Mouse (Mus musculus): ENCODE data around the gene Cd164l2. TPM values are rescaled to one million over a fixed set of nuclear protein-coding genes. Genes with fewer than 3 reads are reported as not detected.

The Cd164l2 gene
- polyA plus RNA-seq, 1 experiment = 10.9 TPM

- Histone ChIP-seq H3K27me3 (ENCODE audit: control insufficient read depth, insufficient read depth, low read length) (no peaks in the 10 kb centered on the region), H3K4me1 (ENCODE audit: control insufficient read depth, insufficient read depth, low read length) (peaks cover 23% of the 10 kb centered on the region), H3K4me3 (replicated peaks; ENCODE audit: insufficient read depth, low read depth, low read length) (peak overlapping the region; percentile 73), H3K27ac (ENCODE audit: insufficient read depth, low read length) (0 out of 2 replicates have a peak overlapping the region, but pooled peaks have one; percentile 3)
- TF ChIP-seq POLR2A (IDR thresholded peaks at IDR 0.05; ENCODE audit: borderline replicate concordance, insufficient read depth, low read length) (no peak), CTCF (IDR thresholded peaks at IDR 0.05; ENCODE audit: borderline replicate concordance, insufficient read depth, low read depth, low read length) (peak; percentile 13; the same call in 1 of the 2 replicates)
- DNase-seq = peak; percentile 86 to 87
- 2% methylated on average over 44 of the region's 44 CpGs for WGBS
Observed at GRCm38 (mm10) chr4:133212562-133213267, 784 bp downstream of the Cd164l2 start.

DNA sequence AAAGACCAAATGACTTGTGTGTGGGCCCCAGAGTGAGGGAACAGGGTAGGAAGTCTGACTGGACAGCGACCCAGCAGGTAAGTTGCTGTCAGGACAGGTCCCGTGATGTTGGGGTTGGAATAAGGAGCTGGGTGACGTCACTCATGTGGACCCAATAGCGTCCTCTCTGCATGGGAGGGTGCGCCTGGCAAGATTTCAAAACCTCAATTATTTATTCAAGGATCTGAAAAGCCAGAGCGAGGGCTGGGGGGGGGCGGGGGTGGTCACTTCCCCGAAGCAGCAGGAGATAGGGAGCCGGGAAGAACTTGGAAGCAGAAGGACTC lies 1.3 kb downstream of the Cd164l2 start:
- Histone ChIP-seq H3K27ac (ENCODE audit: insufficient read depth, low read length) (no peak overlapping the region), H3K4me1 (ENCODE audit: control insufficient read depth, insufficient read depth, low read length) (peaks cover 23% of the 10 kb centered on the region), H3K4me3 (replicated peaks; ENCODE audit: insufficient read depth, low read depth, low read length) (peak overlapping the region; percentile 73), H3K27me3 (ENCODE audit: control insufficient read depth, insufficient read depth, low read length) (no peaks in the 10 kb centered on the region)
- peak; percentile 61 to 72 for DNase-seq
- no peak for TF ChIP-seq POLR2A (IDR thresholded peaks at IDR 0.05; ENCODE audit: borderline replicate concordance, insufficient read depth, low read length)
- no peak for TF ChIP-seq CTCF (IDR thresholded peaks at IDR 0.05; ENCODE audit: borderline replicate concordance, insufficient read depth, low read depth, low read length)
- WGBS = 4% methylated on average over 9 of the region's 9 CpGs

DNA sequence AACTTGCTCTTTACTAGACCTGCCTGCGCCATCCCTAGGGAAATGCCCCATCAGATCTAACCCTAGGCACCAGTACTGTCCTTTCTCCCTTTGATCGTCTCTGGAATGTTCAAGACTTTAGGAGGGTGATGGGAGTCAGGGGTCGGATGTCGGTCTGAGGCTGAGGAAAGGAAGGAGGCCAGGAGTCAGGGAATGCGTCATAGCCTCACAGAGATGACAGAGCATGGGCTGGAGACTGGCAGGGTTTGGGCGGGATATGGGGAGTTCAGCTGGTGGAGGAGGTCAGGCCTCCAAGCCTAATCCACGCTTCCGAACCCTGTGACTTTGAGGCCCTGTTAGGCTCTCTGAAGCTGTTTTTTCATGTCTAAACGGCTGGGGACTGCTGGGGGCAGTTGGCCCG lies 1.7 kb downstream of the Cd164l2 start:
- H3K4me1 ChIP-seq (ENCODE audit: control insufficient read depth, insufficient read depth, low read length) = peaks cover 23% of the 10 kb centered on the region
- WGBS = 55% methylated on average over 10 of the region's 10 CpGs
- H3K4me3 ChIP-seq (replicated peaks; ENCODE audit: insufficient read depth, low read depth, low read length) = no peak overlapping the region
- no peak overlapping the region for H3K27ac ChIP-seq (ENCODE audit: insufficient read depth, low read length)
- DNase-seq = no peak
- TF ChIP-seq CTCF (IDR thresholded peaks at IDR 0.05; ENCODE audit: borderline replicate concordance, insufficient read depth, low read depth, low read length) = no peak
- no peak for TF ChIP-seq POLR2A (IDR thresholded peaks at IDR 0.05; ENCODE audit: borderline replicate concordance, insufficient read depth, low read length)
- H3K27me3 ChIP-seq (ENCODE audit: control insufficient read depth, insufficient read depth, low read length) = no peaks in the 10 kb centered on the region

DNA sequence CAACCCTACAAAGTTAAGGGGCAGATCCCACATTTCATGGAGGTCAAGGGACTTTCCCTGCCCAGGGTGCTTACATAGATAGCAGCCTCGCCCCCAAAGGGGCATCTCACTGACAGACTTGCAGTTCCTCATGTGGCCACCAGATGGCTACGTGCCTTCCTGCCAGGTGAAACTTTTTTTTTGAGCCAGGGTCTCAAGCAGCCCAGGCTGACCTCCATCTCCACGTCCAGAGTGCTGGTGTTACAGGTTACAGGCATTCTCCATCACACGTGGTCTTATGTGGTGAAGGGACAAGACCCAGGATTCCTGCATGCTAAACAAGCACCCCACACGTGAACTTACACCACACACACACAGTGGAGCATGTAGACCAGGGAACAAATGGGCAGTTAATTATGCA lies 5.7 kb downstream of the Cd164l2 start:
- H3K4me3 ChIP-seq (replicated peaks; ENCODE audit: insufficient read depth, low read depth, low read length) = no peak overlapping the region
- 10% methylated on average over 5 of the region's 5 CpGs for WGBS
- peaks cover 9% of the 10 kb centered on the region for H3K4me1 ChIP-seq (ENCODE audit: control insufficient read depth, insufficient read depth, low read length)
- H3K27ac ChIP-seq (ENCODE audit: insufficient read depth, low read length) = no peak overlapping the region
- TF ChIP-seq CTCF (IDR thresholded peaks at IDR 0.05; ENCODE audit: borderline replicate concordance, insufficient read depth, low read depth, low read length) = peak; percentile 92
- no peak for TF ChIP-seq POLR2A (IDR thresholded peaks at IDR 0.05; ENCODE audit: borderline replicate concordance, insufficient read depth, low read length)
- no peaks in the 10 kb centered on the region for H3K27me3 ChIP-seq (ENCODE audit: control insufficient read depth, insufficient read depth, low read length)
- DNase-seq = peak; percentile 52 to 70

GRCm38 (mm10) chr4:133218745-133219144 lies 6.8 kb downstream of the Cd164l2 start:
- Histone ChIP-seq H3K27ac (ENCODE audit: insufficient read depth, low read length) (no peak overlapping the region), H3K4me1 (ENCODE audit: control insufficient read depth, insufficient read depth, low read length) (0 out of 2 replicates have a peak, but pooled peaks cover under 1% of the 10 kb centered on the region), H3K4me3 (replicated peaks; ENCODE audit: insufficient read depth, low read depth, low read length) (no peak overlapping the region), H3K27me3 (ENCODE audit: control insufficient read depth, insufficient read depth, low read length) (no peaks in the 10 kb centered on the region)
- no peak for TF ChIP-seq CTCF (IDR thresholded peaks at IDR 0.05; ENCODE audit: borderline replicate concordance, insufficient read depth, low read depth, low read length)
- no peak for TF ChIP-seq POLR2A (IDR thresholded peaks at IDR 0.05; ENCODE audit: borderline replicate concordance, insufficient read depth, low read length)
- no peak for DNase-seq
- 94% methylated on average over 3 of the region's 3 CpGs for whole genome bisulfite sequencing

DNA sequence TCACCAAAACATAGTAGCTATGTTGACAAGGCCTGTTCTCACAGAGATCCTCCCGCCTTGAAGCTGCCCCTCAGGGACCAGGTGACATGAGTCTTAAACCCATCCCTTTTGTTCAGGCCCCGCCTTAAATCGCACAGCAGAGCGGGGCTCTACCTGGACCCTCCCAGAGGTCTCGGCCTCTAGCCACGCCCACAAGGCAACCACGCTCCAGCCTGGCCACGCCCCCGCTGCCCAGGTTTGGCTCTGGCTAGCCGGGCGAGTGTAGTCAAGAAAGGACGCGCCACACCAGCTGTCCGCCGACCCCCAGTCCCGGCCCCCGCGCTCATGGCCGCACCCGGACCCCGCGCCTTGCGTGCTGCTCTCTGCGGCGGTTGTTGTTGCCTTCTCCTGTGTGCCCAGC lies 8.7 kb downstream of the Cd164l2 start:
- Histone ChIP-seq H3K27me3 (ENCODE audit: control insufficient read depth, insufficient read depth, low read length) (no peaks in the 10 kb centered on the region), H3K4me3 (replicated peaks; ENCODE audit: insufficient read depth, low read depth, low read length) (no peak overlapping the region), H3K4me1 (ENCODE audit: control insufficient read depth, insufficient read depth, low read length) (no peaks in the 10 kb centered on the region), H3K27ac (ENCODE audit: insufficient read depth, low read length) (no peak overlapping the region)
- TF ChIP-seq CTCF (IDR thresholded peaks at IDR 0.05; ENCODE audit: borderline replicate concordance, insufficient read depth, low read depth, low read length) (no peak), POLR2A (IDR thresholded peaks at IDR 0.05; ENCODE audit: borderline replicate concordance, insufficient read depth, low read length) (no peak)
- WGBS = 10% methylated on average over 25 of the region's 25 CpGs
- DNase-seq = no peak

- Histone ChIP-seq H3K4me1 (ENCODE audit: control insufficient read depth, insufficient read depth, low read length) (no peaks in the 10 kb centered on the region; the same call in 1 of the 2 replicates), H3K4me3 (replicated peaks; ENCODE audit: insufficient read depth, low read depth, low read length) (no peak overlapping the region), H3K27me3 (ENCODE audit: control insufficient read depth, insufficient read depth, low read length) (no peaks in the 10 kb centered on the region), H3K27ac (ENCODE audit: insufficient read depth, low read length) (no peak overlapping the region)
- TF ChIP-seq POLR2A (IDR thresholded peaks at IDR 0.05; ENCODE audit: borderline replicate concordance, insufficient read depth, low read length) = no peak
- TF ChIP-seq CTCF (IDR thresholded peaks at IDR 0.05; ENCODE audit: borderline replicate concordance, insufficient read depth, low read depth, low read length) = no peak
- 93% methylated on average over 8 of the region's 8 CpGs for WGBS
- DNase-seq = no peak
Observed at GRCm38 (mm10) chr4:133221701-133222100, 9.8 kb downstream of the Cd164l2 start.

- TF ChIP-seq POLR2A (IDR thresholded peaks at IDR 0.05; ENCODE audit: borderline replicate concordance, insufficient read depth, low read length) (no peak), CTCF (IDR thresholded peaks at IDR 0.05; ENCODE audit: borderline replicate concordance, insufficient read depth, low read depth, low read length) (no peak)
- 72% methylated on average over 5 of the region's 5 CpGs for WGBS
- H3K27me3 ChIP-seq (ENCODE audit: control insufficient read depth, insufficient read depth, low read length) = no peaks in the 10 kb centered on the region
Observed at GRCm38 (mm10) chr4:133223875-133224274, 11.9 kb downstream of the Cd164l2 start.

More at GRCm38 (mm10) chr4:133223875-133224274, 11.9 kb downstream of the Cd164l2 start:
- no peak for DNase-seq
- no peak overlapping the region for H3K4me3 ChIP-seq (replicated peaks; ENCODE audit: insufficient read depth, low read depth, low read length)
- no peaks in the 10 kb centered on the region; the same call in 1 of the 2 replicates for H3K4me1 ChIP-seq (ENCODE audit: control insufficient read depth, insufficient read depth, low read length)
- H3K27ac ChIP-seq (ENCODE audit: insufficient read depth, low read length) = no peak overlapping the region

All from cerebellum, adult 2 months (tissue).